Mouse (Mus musculus) CH12.LX (cell line): ENCODE results near the gene Stk19.

Experiments used
- BHLHE40 ChIP-seq: IDR thresholded peaks from 2 replicates; pipeline ENCODE4 v1.6.1; 2011; ENCODE audit warnings: mild to moderate bottlenecking, low read depth, low read length, improper control_type of control experiment
- CTCF ChIP-seq, 2 experiments: IDR thresholded peaks in 1 of 2; conservative IDR thresholded peaks in 1 of 2; 2 replicates each; pipeline ENCODE4 v1.5.1; 2011 to 2012; ENCODE audit warnings: low read depth in 2 of 2, low read length in 2 of 2, improper control_type of control experiment in 1 of 2, inconsistent platforms in 1 of 2, mild to moderate bottlenecking in 1 of 2, moderate library complexity in 1 of 2
- EP300 ChIP-seq: IDR thresholded peaks from 2 replicates; pipeline ENCODE4 v1.6.1; 2011; ENCODE audit warnings: low read length, improper control_type of control experiment
- IRF4 ChIP-seq: IDR thresholded peaks from 2 replicates; pipeline ENCODE4 v1.6.1; 2014; ENCODE audit warnings: low read depth, mild to moderate bottlenecking, inconsistent platforms, low read length, improper control_type of control experiment
- POLR2A ChIP-seq: IDR thresholded peaks from 2 replicates; pipeline ENCODE4 v1.6.1; 2011; ENCODE audit warnings: low read depth, mild to moderate bottlenecking, improper control_type of control experiment, low read length
- SIN3A ChIP-seq: IDR thresholded peaks from 2 replicates; pipeline ENCODE4 v1.6.1; 2012; ENCODE audit warnings: low read length, improper control_type of control experiment, inconsistent platforms
- ZKSCAN1 ChIP-seq: IDR thresholded peaks from 2 replicates; pipeline ENCODE4 v1.6.1; 2012; ENCODE audit warnings: low read depth, inconsistent platforms, low read length, improper control_type of control experiment, borderline replicate concordance

DNA sequence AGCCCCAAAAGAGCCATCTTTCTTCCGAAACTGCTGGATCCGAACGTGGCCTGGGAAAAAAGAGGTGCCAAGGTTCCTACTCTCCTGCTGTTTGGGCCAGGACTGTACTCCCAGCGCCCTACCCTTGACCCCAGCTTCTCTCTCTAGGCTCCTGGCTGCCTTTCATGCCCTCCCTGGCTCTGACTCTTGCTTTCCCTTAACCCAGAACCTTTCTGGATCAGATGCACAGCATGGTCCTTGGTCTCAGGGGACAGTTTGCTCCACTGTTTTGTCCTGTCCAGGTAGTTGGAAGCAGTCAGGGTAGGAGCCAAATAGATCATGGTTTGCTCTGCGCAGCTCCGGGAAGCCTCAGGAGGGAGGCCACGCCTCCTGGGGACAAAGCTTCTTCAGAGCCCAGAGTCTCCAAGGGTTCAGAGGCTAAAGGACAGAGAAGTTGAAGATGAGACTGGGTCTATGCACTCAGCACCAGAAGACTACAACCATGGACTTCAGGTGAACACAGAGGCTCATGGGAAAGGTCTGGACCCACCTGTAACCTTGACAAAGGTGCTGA, 21.9 kb downstream of the Stk19 start:
- no peak for TF ChIP-seq CTCF (conservative IDR thresholded peaks at IDR 0.05 in 1 of 2, IDR thresholded peaks at IDR 0.05 in 1 of 2; ENCODE audit: low read depth in 2 of 2, low read length in 2 of 2)
- TF ChIP-seq BHLHE40: no peak
- no peak for TF ChIP-seq ZKSCAN1
- no peak for TF ChIP-seq SIN3A
- TF ChIP-seq EP300: no peak
- TF ChIP-seq IRF4: no peak
- TF ChIP-seq POLR2A: no peak
